Mouse (Mus musculus): ENCODE results near the gene Ptpro.
A peak's percentile ranks its signal among the peaks of the same experiment; 100 is the strongest.

The Ptpro gene

DNA sequence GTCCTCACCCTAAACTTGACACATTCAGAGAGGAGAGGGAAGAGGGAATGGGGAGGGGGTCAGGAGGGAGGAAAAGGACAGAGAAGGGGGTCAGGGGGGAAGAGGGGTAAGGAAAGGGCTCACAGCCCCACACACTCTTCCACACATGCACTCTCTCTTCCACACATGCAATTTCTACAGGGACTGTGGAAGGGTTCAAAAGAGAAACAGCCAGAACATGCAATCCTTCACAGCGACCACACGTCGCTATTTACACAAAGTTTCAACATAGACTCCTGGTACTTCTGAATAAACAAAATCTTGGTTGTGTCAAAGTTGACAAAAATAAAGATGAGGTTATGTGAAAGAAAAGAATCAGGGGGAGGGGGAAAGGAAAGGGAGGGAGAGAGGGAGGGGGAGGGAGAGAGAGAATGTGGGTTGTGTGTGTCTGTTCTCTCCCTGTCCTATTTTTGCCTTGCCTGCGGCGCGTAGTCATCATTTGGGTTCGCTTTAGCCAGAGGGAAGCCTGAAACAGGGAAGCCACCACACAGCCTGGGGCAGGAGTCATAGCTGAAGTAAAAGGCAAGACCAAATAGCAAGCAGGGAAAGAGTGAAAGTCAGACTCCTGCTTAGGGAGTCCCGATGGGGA is 245.2 kb downstream of the Ptpro start:
- DNase-seq (ENCODE audit: low spot score in 2 of 2) = no peak

DNA sequence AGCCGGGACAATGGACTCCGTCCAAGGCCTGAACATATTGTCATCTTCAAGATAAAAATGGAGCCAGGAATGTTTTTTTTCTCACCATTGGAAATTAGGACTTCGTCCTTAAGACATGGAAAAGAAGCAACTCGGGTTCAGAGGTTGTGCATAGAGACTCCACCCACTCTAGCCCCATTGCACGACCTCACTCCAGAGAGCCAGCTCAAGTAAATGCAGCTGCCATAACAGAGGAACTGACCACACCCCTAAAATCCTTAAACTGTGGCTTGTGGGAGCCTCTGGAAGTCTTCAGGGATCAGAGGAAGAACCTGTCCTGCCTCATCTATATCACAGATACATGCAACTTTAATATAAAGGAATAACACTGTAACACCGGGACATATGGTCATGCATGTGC is 246.7 kb downstream of the Ptpro start:
- DNase-seq (ENCODE audit: low spot score in 2 of 2) = peak in 1 of 2 experiments; percentile 4

GRCm38 (mm10) chr6:137503009-137503408 is 250.9 kb downstream of the Ptpro start:
- DNase-seq (ENCODE audit: low spot score in 2 of 2) = no peak

- DNase-seq (ENCODE audit: low spot score in 2 of 2) = peak in 1 of 2 experiments; percentile 8
Observed at GRCm38 (mm10) chr6:137503462-137503861, 251.3 kb downstream of the Ptpro start.

DNA sequence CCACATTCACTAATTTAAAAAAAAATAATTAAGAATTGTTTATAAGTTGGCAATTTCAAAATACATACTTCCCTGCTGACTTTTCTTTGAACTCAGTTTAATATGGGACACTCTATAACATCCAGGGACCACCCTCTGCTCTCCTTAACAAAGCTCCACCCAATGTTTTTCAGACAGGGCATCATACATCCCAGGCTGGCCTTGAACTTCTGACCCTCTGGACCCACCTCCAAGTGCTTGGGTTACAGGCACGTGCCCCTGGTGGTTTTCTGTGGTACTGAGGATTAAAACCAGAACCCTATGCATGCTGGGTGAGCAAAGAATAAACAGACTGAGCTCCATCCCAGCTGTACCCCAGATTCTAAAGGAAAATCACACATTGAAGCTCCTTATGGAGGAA is 251.9 kb downstream of the Ptpro start:
- DNase-seq (ENCODE audit: low spot score in 2 of 2) = no peak

- no peak for DNase-seq (ENCODE audit: low spot score in 2 of 2)
Observed at GRCm38 (mm10) chr6:137505555-137506227, 253.6 kb downstream of the Ptpro start.

DNA sequence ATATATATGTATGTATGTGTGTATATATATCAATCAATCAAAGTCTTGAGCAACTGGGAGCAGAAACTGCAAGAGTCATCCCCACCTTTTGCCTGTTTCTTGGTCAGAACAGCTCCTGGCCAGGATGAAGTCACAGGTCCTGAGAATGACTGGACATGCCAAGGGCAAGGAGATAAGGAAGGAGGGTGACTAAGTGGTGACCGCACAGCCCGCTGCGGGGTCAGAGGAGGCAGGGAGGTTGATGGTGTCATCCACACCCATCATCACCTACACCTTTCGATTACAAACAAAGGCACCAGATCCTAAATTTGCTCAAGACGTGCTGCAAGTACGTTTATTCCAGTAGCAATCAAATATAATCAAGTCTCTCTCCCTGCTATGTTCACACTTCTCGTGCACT is 254.4 kb downstream of the Ptpro start:
- DNase-seq (ENCODE audit: low spot score in 2 of 2) = no peak

- no peak for DNase-seq (ENCODE audit: low spot score in 2 of 2)
Observed at GRCm38 (mm10) chr6:137508936-137509335, 256.8 kb downstream of the Ptpro start.

- DNase-seq (ENCODE audit: low spot score in 2 of 2) = peak in 1 of 2 experiments; percentile 10
Observed at GRCm38 (mm10) chr6:137509341-137510045, 257.4 kb downstream of the Ptpro start.

- no peak for DNase-seq (ENCODE audit: low spot score in 2 of 2)
Observed at GRCm38 (mm10) chr6:137512753-137513152, 260.6 kb downstream of the Ptpro start.
